Mouse (Mus musculus): Measurements from ENCODE around the gene Lama1.
A peak's percentile ranks its signal among the peaks of the same experiment; 100 is the strongest.

Lama1 gene

DNA sequence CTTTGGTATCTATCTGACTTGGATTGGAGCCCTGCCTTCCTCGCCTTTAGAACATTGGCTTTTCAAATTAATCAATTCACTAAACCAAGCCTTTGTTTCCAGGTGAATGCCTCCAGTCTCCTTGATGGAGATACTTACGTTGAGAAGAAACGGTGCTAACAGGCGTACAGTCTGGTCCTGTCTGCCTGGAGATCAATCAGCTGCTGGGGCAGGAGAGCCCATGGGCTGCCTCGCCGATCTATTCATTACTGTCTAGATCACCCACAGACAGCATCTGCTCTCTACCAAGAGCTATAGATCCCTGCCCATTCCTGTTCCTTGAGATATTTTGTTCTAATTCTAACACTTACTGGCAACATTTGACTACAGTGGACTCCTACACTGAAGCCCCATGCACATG lies 9.6 kb upstream of the Lama1 start:
- Histone ChIP-seq H3K27me3 (ENCODE audit: insufficient read depth, low read length) (no peaks in the 10 kb centered on the region), H3K36me3 (ENCODE audit: insufficient read depth, low read length) (no peaks in the 10 kb centered on the region), H3K4me3 (replicated peaks; ENCODE audit: low read length) (no peak overlapping the region), H3K9me3 (ENCODE audit: low read length) (peaks cover 23% of the 10 kb centered on the region), H3K4me1 (replicated peaks; ENCODE audit: low read depth, low read length) (peaks cover 35% of the 10 kb centered on the region)
- TF ChIP-seq CTCF (conservative IDR thresholded peaks at IDR 0.05; ENCODE audit: low read length) (no peak), NANOG (IDR thresholded peaks at IDR 0.05; ENCODE audit: borderline replicate concordance, low read length) (no peak), POU5F1 (IDR thresholded peaks at IDR 0.05; ENCODE audit: borderline replicate concordance, low read length) (no peak)

DNA sequence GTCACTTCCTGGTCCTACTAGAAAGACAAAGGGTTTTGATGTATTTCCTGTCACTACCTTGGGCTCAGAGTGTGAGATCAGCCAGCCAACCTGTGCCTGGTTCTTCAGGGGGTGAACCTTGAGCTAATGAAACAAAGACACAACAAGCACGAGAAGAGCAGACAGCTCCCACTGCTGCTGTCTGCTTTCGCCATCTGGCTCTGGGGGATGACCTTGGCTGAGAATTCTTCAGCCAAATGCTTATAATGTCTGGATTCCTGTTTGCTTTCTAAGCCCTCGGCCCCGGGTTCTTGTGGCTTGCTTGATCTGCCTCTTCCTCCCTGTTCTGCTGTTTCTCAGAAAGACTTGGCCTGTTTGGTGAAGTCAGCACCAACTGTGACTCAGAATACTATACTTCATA lies 6.4 kb upstream of the Lama1 start:
- Histone ChIP-seq H3K4me1 (replicated peaks; ENCODE audit: low read depth, low read length) (peaks cover 64% of the 10 kb centered on the region), H3K4me3 (replicated peaks; ENCODE audit: low read length) (no peak overlapping the region), H3K9me3 (ENCODE audit: low read length) (peaks cover 23% of the 10 kb centered on the region), H3K36me3 (ENCODE audit: insufficient read depth, low read length) (no peaks in the 10 kb centered on the region), H3K27me3 (ENCODE audit: insufficient read depth, low read length) (peaks cover 2% of the 10 kb centered on the region; the same call in 1 of the 2 replicates)
- no peak for TF ChIP-seq POU5F1 (IDR thresholded peaks at IDR 0.05; ENCODE audit: borderline replicate concordance, low read length)
- no peak for TF ChIP-seq NANOG (IDR thresholded peaks at IDR 0.05; ENCODE audit: borderline replicate concordance, low read length)
- TF ChIP-seq CTCF (conservative IDR thresholded peaks at IDR 0.05; ENCODE audit: low read length), result no peak

- Histone ChIP-seq H3K9me3 (ENCODE audit: low read length) (peaks cover 8% of the 10 kb centered on the region), H3K4me1 (replicated peaks; ENCODE audit: low read depth, low read length) (peaks cover 79% of the 10 kb centered on the region), H3K36me3 (ENCODE audit: insufficient read depth, low read length) (no peaks in the 10 kb centered on the region), H3K27me3 (ENCODE audit: insufficient read depth, low read length) (peaks cover 6% of the 10 kb centered on the region), H3K4me3 (replicated peaks; ENCODE audit: low read length) (no peak overlapping the region)
- TF ChIP-seq CTCF (conservative IDR thresholded peaks at IDR 0.05; ENCODE audit: low read length), result no peak
Measured at GRCm38 (mm10) chr17:67692651-67693050, 4.4 kb upstream of the Lama1 start.

DNA sequence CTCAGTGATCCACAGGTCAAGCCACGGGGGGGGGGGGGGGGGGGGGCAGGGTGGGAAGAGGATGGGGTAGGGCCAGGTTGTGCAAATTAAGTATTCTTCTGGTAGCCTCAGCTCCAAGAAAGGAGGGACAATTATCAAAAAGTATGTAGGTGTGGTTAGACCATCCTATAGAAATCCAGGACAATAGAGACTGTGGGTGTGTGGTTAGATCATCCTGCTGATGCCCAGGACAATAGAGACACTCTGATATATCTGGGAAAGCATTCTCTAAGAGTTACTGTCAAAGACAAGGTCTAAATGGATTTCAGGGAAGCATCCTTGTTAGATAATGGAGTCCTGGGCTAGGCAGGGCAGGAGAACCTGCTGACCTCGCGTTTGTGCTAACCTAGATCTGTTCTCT lies 3.2 kb upstream of the Lama1 start:
- Histone ChIP-seq H3K4me3 (replicated peaks; ENCODE audit: low read length) (no peak overlapping the region), H3K9me3 (ENCODE audit: low read length) (no peaks in the 10 kb centered on the region), H3K4me1 (replicated peaks; ENCODE audit: low read depth, low read length) (peaks cover 85% of the 10 kb centered on the region), H3K27me3 (ENCODE audit: insufficient read depth, low read length) (peaks cover 17% of the 10 kb centered on the region), H3K36me3 (ENCODE audit: insufficient read depth, low read length) (no peaks in the 10 kb centered on the region)
- TF ChIP-seq CTCF (conservative IDR thresholded peaks at IDR 0.05; ENCODE audit: low read length) (no peak), NANOG (IDR thresholded peaks at IDR 0.05; ENCODE audit: borderline replicate concordance, low read length) (0 out of 2 replicates have a peak, but pooled peaks have one; percentile 44)

GRCm38 (mm10) chr17:67697461-67697891 lies 417 bp downstream of the Lama1 start:
- TF ChIP-seq NANOG (IDR thresholded peaks at IDR 0.05; ENCODE audit: borderline replicate concordance, low read length) (no peak), CTCF (conservative IDR thresholded peaks at IDR 0.05; ENCODE audit: low read length) (no peak), POU5F1 (IDR thresholded peaks at IDR 0.05; ENCODE audit: borderline replicate concordance, low read length) (no peak)
- peaks cover 81% of the 10 kb centered on the region for H3K4me1 ChIP-seq (replicated peaks; ENCODE audit: low read depth, low read length)
- no peaks in the 10 kb centered on the region for H3K9me3 ChIP-seq (ENCODE audit: low read length)
- peaks cover 28% of the 10 kb centered on the region for H3K27me3 ChIP-seq (ENCODE audit: insufficient read depth, low read length)
- peak overlapping the region; percentile 90 for H3K4me3 ChIP-seq (replicated peaks; ENCODE audit: low read length)
- no peaks in the 10 kb centered on the region for H3K36me3 ChIP-seq (ENCODE audit: insufficient read depth, low read length)

DNA sequence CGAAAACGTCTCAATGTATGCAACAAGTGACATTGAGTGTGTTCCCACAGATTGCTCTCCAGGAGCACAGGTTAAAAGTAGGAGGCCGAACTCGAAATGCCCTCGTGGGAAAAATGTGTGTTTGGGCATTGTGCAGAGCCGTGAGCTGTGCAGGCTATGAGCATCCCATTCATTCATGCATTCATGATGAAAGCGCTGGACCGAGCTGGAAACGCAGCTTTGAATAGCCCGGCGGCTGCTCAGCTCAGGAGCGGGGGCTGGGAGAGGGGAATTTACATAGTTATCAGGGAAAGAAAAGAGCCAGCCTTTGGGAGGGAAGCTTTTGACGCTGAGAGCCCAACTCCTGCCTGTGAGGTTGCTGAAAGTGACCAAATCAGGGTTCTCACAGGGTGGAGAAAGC lies 1.2 kb downstream of the Lama1 start:
- 0 out of 2 replicates have a peak, but pooled peaks have one; percentile 3 for TF ChIP-seq NANOG (IDR thresholded peaks at IDR 0.05; ENCODE audit: borderline replicate concordance, low read length)
- no peak for TF ChIP-seq CTCF (conservative IDR thresholded peaks at IDR 0.05; ENCODE audit: low read length)
- H3K9me3 ChIP-seq (ENCODE audit: low read length), result no peaks in the 10 kb centered on the region

GRCm38 (mm10) chr17:67701761-67702160 lies 4.7 kb downstream of the Lama1 start:
- H3K4me1 ChIP-seq (replicated peaks; ENCODE audit: low read depth, low read length), result peaks cover 52% of the 10 kb centered on the region
- H3K27me3 ChIP-seq (ENCODE audit: insufficient read depth, low read length), result peaks cover 26% of the 10 kb centered on the region
- H3K36me3 ChIP-seq (ENCODE audit: insufficient read depth, low read length), result no peaks in the 10 kb centered on the region
- no peak for TF ChIP-seq POU5F1 (IDR thresholded peaks at IDR 0.05; ENCODE audit: borderline replicate concordance, low read length)
- no peak for TF ChIP-seq CTCF (conservative IDR thresholded peaks at IDR 0.05; ENCODE audit: low read length)
- TF ChIP-seq NANOG (IDR thresholded peaks at IDR 0.05; ENCODE audit: borderline replicate concordance, low read length), result no peak
- H3K4me3 ChIP-seq (replicated peaks; ENCODE audit: low read length), result no peak overlapping the region
- no peaks in the 10 kb centered on the region for H3K9me3 ChIP-seq (ENCODE audit: low read length)

More for the DNA sequence above, 1.2 kb downstream of the Lama1 start:
- Histone ChIP-seq H3K36me3 (ENCODE audit: insufficient read depth, low read length) (no peaks in the 10 kb centered on the region), H3K4me3 (replicated peaks; ENCODE audit: low read length) (peak overlapping the region; percentile 90), H3K4me1 (replicated peaks; ENCODE audit: low read depth, low read length) (peaks cover 81% of the 10 kb centered on the region), H3K27me3 (ENCODE audit: insufficient read depth, low read length) (peaks cover 28% of the 10 kb centered on the region)

GRCm38 (mm10) chr17:67702941-67703340 lies 5.9 kb downstream of the Lama1 start:
- Histone ChIP-seq H3K9me3 (ENCODE audit: low read length) (no peaks in the 10 kb centered on the region), H3K27me3 (ENCODE audit: insufficient read depth, low read length) (peaks cover 20% of the 10 kb centered on the region), H3K4me1 (replicated peaks; ENCODE audit: low read depth, low read length) (peaks cover 49% of the 10 kb centered on the region), H3K4me3 (replicated peaks; ENCODE audit: low read length) (no peak overlapping the region), H3K36me3 (ENCODE audit: insufficient read depth, low read length) (no peaks in the 10 kb centered on the region)
- TF ChIP-seq NANOG (IDR thresholded peaks at IDR 0.05; ENCODE audit: borderline replicate concordance, low read length) (no peak), POU5F1 (IDR thresholded peaks at IDR 0.05; ENCODE audit: borderline replicate concordance, low read length) (no peak), CTCF (conservative IDR thresholded peaks at IDR 0.05; ENCODE audit: low read length) (no peak)

DNA sequence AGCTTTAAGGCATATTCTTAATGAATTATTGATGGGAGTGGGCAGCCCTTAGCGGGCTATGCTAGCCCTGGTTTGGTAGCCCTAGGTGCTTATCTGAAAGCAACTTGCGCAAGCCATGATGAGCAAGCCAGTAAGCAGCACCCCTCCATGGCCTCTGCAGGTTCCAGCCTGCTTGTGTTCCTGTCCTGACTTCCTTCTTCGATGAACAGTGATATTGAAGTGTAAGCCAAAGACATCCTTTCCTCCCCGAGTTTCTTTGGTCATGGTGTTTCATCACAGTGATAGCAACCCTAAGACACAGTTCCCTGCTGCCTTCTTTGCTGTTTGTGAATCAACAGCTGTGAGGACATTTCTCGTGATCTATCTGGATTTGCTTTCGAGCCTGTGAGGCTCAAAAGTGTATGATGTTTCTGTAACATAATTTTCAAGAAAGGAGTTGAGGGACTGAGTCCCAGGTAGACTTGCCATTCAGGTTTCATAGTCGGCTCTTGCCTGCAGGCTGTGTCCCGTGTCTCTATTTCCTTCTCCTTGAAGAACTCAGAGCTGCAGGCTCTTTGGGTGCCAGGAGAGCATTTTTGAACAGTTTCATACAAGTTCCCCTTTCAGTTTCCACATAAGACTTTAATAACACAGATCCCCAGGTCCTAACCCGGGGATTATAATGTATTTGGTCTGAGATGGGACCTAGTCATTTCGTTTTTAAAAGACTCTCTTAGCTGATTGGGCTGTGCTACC lies 8.1 kb downstream of the Lama1 start:
- no peaks in the 10 kb centered on the region for H3K36me3 ChIP-seq (ENCODE audit: insufficient read depth, low read length)
- H3K4me3 ChIP-seq (replicated peaks; ENCODE audit: low read length), result no peak overlapping the region
- H3K9me3 ChIP-seq (ENCODE audit: low read length), result no peaks in the 10 kb centered on the region
- TF ChIP-seq NANOG (IDR thresholded peaks at IDR 0.05; ENCODE audit: borderline replicate concordance, low read length), result no peak
- no peak for TF ChIP-seq POU5F1 (IDR thresholded peaks at IDR 0.05; ENCODE audit: borderline replicate concordance, low read length)
- TF ChIP-seq CTCF (conservative IDR thresholded peaks at IDR 0.05; ENCODE audit: low read length), result no peak
- H3K27me3 ChIP-seq (ENCODE audit: insufficient read depth, low read length), result peaks cover 5% of the 10 kb centered on the region
- peaks cover 41% of the 10 kb centered on the region for H3K4me1 ChIP-seq (replicated peaks; ENCODE audit: low read depth, low read length)
